Mouse (Mus musculus) spleen, adult 2 months (tissue): ENCODE results near the gene Zfp655. TPM values are rescaled to one million over a fixed set of nuclear protein-coding genes. Genes with fewer than 3 reads are reported as not detected.
"Not testable (repeated sequence)": the region's sequence is repeated elsewhere in the genome, so short reads cannot be mapped to it uniquely, and the experiment has no call there.

Source experiments
- DNase-seq, 2 experiments: peaks; one replicate each; pipeline versions ENCODE4 v3.0.0 to v3.0.0-alpha.2; 2012 to 2021; ENCODE audit warnings: low spot score in 2 of 2, low read depth in 1 of 2
- H3K27ac ChIP-seq: fragments of 200-500 bp; 2 replicates; pipeline ENCODE4 v1.5.1; 2012; ENCODE audit warnings: low read length, inconsistent platforms; ENCODE audit not compliant: insufficient read depth
- H3K27me3 ChIP-seq: fragments of 200-500 bp; 2 replicates; pipeline ENCODE4 v1.6.1; 2012; ENCODE audit warnings: mild to moderate bottlenecking, moderate library complexity, low read length, inconsistent platforms; ENCODE audit not compliant: control insufficient read depth, insufficient read depth
- H3K36me3 ChIP-seq: fragments of 200-500 bp; 2 replicates; pipeline ENCODE4 v1.6.1; 2012; ENCODE audit warnings: mild to moderate bottlenecking, low read length, inconsistent platforms; ENCODE audit not compliant: control insufficient read depth, insufficient read depth
- H3K4me1 ChIP-seq: fragments of 200-500 bp; 2 replicates; pipeline ENCODE4 v1.6.1; 2011; ENCODE audit warnings: inconsistent platforms; ENCODE audit not compliant: control insufficient read depth, insufficient read depth, insufficient read length
- H3K4me3 ChIP-seq: fragments of 200-500 bp; 2 replicates; pipeline ENCODE4 v1.5.1; 2011; ENCODE audit warnings: mild to moderate bottlenecking, inconsistent platforms; ENCODE audit not compliant: insufficient read depth, insufficient read length; ENCODE audit errors: extremely low read depth
- CTCF ChIP-seq: fragments of 200-500 bp; IDR thresholded peaks from 2 replicates; pipeline ENCODE4 v1.5.1; 2011; ENCODE audit warnings: mild to moderate bottlenecking, inconsistent platforms; ENCODE audit not compliant: insufficient read depth, insufficient read length, insufficient replicate concordance; ENCODE audit errors: extremely low read depth
- POLR2A ChIP-seq: fragments of 200-500 bp; IDR thresholded peaks from 2 replicates; pipeline ENCODE4 v1.6.1; 2011; ENCODE audit warnings: low read depth, low read length, inconsistent platforms
- WGBS: fragments of 180-500 bp; shearing (Covaris S2); methylation state at CpG from one replicate; pipeline ENCODE4 v1.1.7; 2018; 5-methylcytosine and 5-hydroxymethylcytosine counted together
- polyA plus RNA-seq: library from polyadenylated mRNA; depleted of rRNA; stranded (reverse); fragments of >200 nt; gene quantifications from 2 replicates; pipeline ENCODE4 v1.2.3, GENCODE M21; 2012

The Zfp655 gene
- polyA plus RNA-seq, 1 experiment = 7.6 TPM

DNA sequence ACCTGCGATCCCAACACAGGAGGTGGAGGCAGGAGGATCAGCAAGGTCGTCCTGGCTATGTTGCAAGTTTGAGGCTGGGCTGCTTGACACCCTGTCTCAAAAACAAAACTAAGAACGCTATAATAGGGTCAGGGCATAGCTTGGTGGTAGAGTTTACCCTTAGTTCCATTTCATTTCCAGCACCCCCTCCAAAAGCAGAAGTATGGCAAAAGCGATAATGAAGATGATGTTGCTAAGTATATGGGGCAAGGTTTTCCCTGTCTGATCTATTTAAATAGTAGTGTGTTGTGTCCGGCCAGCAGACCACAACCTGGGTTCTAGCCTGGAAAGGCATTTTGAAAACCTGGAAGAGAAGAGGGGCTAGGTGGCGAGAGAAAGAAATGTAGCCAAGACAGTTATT is 23.6 kb upstream of the Zfp655 start:
- DNase-seq = no peak
- 96% methylated on average over 6 of the region's 6 CpGs for WGBS
- no peaks in the 10 kb centered on the region for H3K27me3 ChIP-seq
- H3K36me3 ChIP-seq = peaks cover 5% of the 10 kb centered on the region
- TF ChIP-seq POLR2A (no peak), CTCF (no peak)
- no peak overlapping the region for H3K4me3 ChIP-seq
- H3K27ac ChIP-seq = no peak overlapping the region
- H3K4me1 ChIP-seq = peaks cover 6% of the 10 kb centered on the region

GRCm38 (mm10) chr5:145208391-145208790 is 23.1 kb upstream of the Zfp655 start:
- not testable (repeated sequence) for H3K4me3 ChIP-seq, H3K27ac ChIP-seq, H3K36me3 ChIP-seq, H3K27me3 ChIP-seq, H3K4me1 ChIP-seq, DNase-seq
- 87% methylated on average over 11 of the region's 11 CpGs for WGBS

DNA sequence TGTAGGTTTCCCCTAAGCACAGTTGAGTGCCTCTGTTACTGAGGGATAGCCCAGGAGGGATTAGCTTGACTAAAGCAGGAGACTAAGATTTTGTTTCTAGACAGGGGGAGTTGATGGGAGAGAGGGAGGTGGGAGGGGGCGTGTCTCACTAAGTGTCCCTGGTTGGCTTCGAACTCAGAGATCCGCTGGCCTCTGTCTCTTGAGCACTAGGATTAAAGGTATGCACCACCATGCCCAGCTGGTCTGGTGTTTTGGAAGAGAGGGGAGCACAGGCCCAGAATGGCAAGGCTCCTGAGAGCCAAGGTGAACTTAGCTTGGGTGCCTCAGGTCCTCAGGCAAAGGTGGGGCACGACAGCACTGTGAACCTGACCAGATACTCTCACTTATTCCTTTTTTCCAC is 20.2 kb upstream of the Zfp655 start:
- Histone ChIP-seq H3K36me3 (peaks cover 5% of the 10 kb centered on the region), H3K4me3 (no peak overlapping the region), H3K4me1 (no peaks in the 10 kb centered on the region), H3K27ac (no peak overlapping the region), H3K27me3 (no peaks in the 10 kb centered on the region)
- no peak for DNase-seq
- TF ChIP-seq CTCF = no peak
- no peak for TF ChIP-seq POLR2A
- 89% methylated on average over 4 of the region's 4 CpGs for WGBS

GRCm38 (mm10) chr5:145212216-145212615 is 19.3 kb upstream of the Zfp655 start:
- peaks cover 5% of the 10 kb centered on the region for H3K36me3 ChIP-seq
- H3K27me3 ChIP-seq = no peaks in the 10 kb centered on the region
- TF ChIP-seq CTCF (no peak), POLR2A (no peak)
- H3K27ac ChIP-seq = no peak overlapping the region
- 97% methylated on average over 4 of the region's 4 CpGs for WGBS
- H3K4me3 ChIP-seq = no peak overlapping the region
- no peak for DNase-seq
- H3K4me1 ChIP-seq = no peaks in the 10 kb centered on the region

DNA sequence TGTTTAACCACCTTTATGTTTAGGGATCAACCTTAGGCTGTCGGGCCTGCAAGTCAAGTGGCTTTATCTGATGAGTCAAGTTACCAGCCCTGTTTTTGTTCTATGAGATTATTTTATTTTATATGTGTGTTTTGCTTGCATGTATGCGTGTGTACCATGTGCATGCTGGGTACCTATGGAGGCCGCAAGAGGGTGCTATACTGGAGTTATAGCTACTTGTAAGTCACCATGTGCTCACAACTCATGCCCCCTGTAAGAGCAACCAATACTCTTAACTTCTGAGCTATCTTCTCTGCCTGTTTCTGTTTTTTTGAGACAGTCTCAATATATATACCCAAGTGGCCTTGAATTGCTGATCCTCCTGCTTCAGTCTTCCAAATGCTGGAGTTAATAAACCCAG is 18.0 kb upstream of the Zfp655 start:
- no peak for DNase-seq

GRCm38 (mm10) chr5:145214679-145215078 is 16.8 kb upstream of the Zfp655 start:
- WGBS = 82% methylated on average over 4 of the region's 4 CpGs

More for the DNA sequence above, 18.0 kb upstream of the Zfp655 start:
- TF ChIP-seq CTCF (no peak), POLR2A (no peak)
- H3K36me3 ChIP-seq = peaks cover 9% of the 10 kb centered on the region
- H3K27ac ChIP-seq = no peak overlapping the region
- H3K4me3 ChIP-seq = no peak overlapping the region
- H3K27me3 ChIP-seq = no peaks in the 10 kb centered on the region
- 95% methylated on average over 3 of the region's 3 CpGs for WGBS
- H3K4me1 ChIP-seq = no peaks in the 10 kb centered on the region

GRCm38 (mm10) chr5:145217746-145218145 is 13.8 kb upstream of the Zfp655 start:
- no peaks in the 10 kb centered on the region for H3K4me1 ChIP-seq
- no peaks in the 10 kb centered on the region for H3K27me3 ChIP-seq
- WGBS = 84% methylated on average over 6 of the region's 6 CpGs
- no peak overlapping the region for H3K27ac ChIP-seq
- H3K4me3 ChIP-seq = no peak overlapping the region
- peaks cover 25% of the 10 kb centered on the region for H3K36me3 ChIP-seq
- TF ChIP-seq POLR2A = no peak
- TF ChIP-seq CTCF = no peak
- no peak for DNase-seq

More at GRCm38 (mm10) chr5:145214679-145215078, 16.8 kb upstream of the Zfp655 start:
- H3K36me3 ChIP-seq = peaks cover 13% of the 10 kb centered on the region
- no peak overlapping the region for H3K4me3 ChIP-seq
- no peaks in the 10 kb centered on the region for H3K4me1 ChIP-seq
- H3K27me3 ChIP-seq = no peaks in the 10 kb centered on the region
- no peak for DNase-seq
- TF ChIP-seq POLR2A = no peak
- no peak overlapping the region for H3K27ac ChIP-seq
